Mouse (Mus musculus) C2C12 (cell line): ENCODE results near the gene Nadk. TPM values are rescaled to one million over a fixed set of nuclear protein-coding genes. Genes with fewer than 3 reads are reported as not detected.
A peak's percentile ranks its signal among the peaks of the same experiment; 100 is the strongest.

Experiments
- H3K27me3 ChIP-seq: one replicate; pipeline ENCODE4 v1.6.1; 2011; ENCODE audit not compliant: control insufficient read depth, insufficient read depth, insufficient read length
- H3K36me3 ChIP-seq: one replicate; pipeline ENCODE4 v1.6.1; 2011; ENCODE audit not compliant: control insufficient read depth, insufficient read depth
- H3K4me3 ChIP-seq: one replicate; pipeline ENCODE4 v1.5.1; 2011; ENCODE audit warnings: mild to moderate bottlenecking, control low read depth; ENCODE audit not compliant: poor library complexity, insufficient read depth, severe bottlenecking
- H3K79me2 ChIP-seq: one replicate; pipeline ENCODE4 v1.6.1; 2011; ENCODE audit not compliant: control insufficient read depth, insufficient read depth
- H3K79me3 ChIP-seq: one replicate; pipeline ENCODE4 v1.6.1; 2011; ENCODE audit warnings: low read depth, control low read depth
- H3ac ChIP-seq: one replicate; pipeline ENCODE3; 2011; ENCODE audit warnings: low read depth; ENCODE audit not compliant: control insufficient read depth, insufficient read length
- CEBPB ChIP-seq: IDR thresholded peaks from one replicate; pipeline ENCODE4 v1.6.1; 2011; ENCODE audit warnings: low read depth, mild to moderate bottlenecking, control low read depth, moderate library complexity
- CTCF ChIP-seq: IDR thresholded peaks from one replicate; pipeline ENCODE4 v1.5.1; 2011; ENCODE audit not compliant: control insufficient read depth, insufficient read depth, insufficient read length
- FOSL1 ChIP-seq: IDR thresholded peaks from one replicate; pipeline ENCODE4 v1.8.0; 2011; ENCODE audit warnings: mild to moderate bottlenecking, low read length; ENCODE audit not compliant: poor library complexity, insufficient read depth, severe bottlenecking
- MAX ChIP-seq: IDR thresholded peaks from one replicate; pipeline ENCODE4 v1.6.1; 2011; ENCODE audit warnings: mild to moderate bottlenecking, control low read depth
- MYOD1 ChIP-seq: IDR thresholded peaks from one replicate; pipeline ENCODE4 v1.6.1; 2011; ENCODE audit warnings: low read depth; ENCODE audit not compliant: control insufficient read depth, insufficient read length
- MYOG ChIP-seq: IDR thresholded peaks from one replicate; pipeline ENCODE4 v1.6.1; 2011; ENCODE audit not compliant: control insufficient read depth, insufficient read length; ENCODE audit errors: extremely low read depth
- USF1 ChIP-seq: IDR thresholded peaks from one replicate; pipeline ENCODE4 v1.6.1; 2011; ENCODE audit warnings: low read depth, mild to moderate bottlenecking, control low read depth, moderate library complexity
- polyA plus RNA-seq: library from polyadenylated mRNA; unstranded; fragments of >200 nt; fragmentation: generic; extraction: Trizol; gene quantifications from one replicate; pipeline ENCODE4 v1.2.1, GENCODE M21; 2012; ENCODE audit warnings: missing spikeins

The Nadk gene
- polyA plus RNA-seq, 1 experiment = 209 TPM

DNA sequence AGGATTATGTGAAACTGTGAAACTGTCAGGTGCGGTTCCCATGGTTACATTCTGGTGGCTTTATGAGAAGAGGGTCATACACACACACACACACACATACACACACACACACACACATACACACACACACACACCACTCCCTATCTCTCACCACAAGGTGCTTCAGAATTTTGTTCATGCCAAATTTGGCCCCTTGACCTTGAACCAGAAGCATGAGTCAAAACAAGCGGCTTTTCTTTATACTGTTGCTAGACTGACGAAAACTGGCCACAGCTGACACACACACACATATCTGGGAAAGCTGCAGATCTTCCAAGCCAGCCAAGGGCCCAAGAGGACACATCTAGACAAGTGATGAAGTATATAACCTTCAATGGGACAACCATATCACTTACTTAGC, 33.6 kb downstream of the Nadk start:
- Histone ChIP-seq H3K79me3 (peaks cover 2% of the 10 kb centered on the region), H3K27me3 (no peaks in the 10 kb centered on the region), H3K36me3 (peaks cover 5% of the 10 kb centered on the region), H3ac (no peak overlapping the region), H3K79me2 (peaks cover 10% of the 10 kb centered on the region), H3K4me3 (no peak overlapping the region)
- no peak for TF ChIP-seq FOSL1
- TF ChIP-seq CTCF = no peak
- TF ChIP-seq MYOG = no peak
- no peak for TF ChIP-seq MYOD1

DNA sequence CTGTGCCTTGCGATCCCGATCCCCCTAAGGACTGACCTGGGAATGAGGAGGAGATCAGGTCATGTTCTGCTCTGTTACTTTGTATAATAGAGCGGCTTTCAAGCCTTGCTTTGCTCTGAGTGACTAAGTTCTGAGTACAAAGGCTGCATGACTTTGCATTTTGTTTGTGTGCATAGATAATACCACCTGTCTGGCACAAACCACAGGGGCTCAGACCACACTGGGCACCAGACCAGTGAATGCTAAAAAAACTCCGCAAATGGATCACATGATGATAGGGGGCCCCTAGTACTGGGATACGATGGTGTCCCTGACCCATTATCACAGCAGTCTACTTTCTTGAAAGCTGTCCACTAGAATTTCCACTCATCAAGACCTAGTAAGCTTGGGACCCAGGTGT, 34.4 kb downstream of the Nadk start:
- TF ChIP-seq USF1 = no peak
- TF ChIP-seq MYOD1 = no peak
- no peak for TF ChIP-seq FOSL1
- TF ChIP-seq MYOG = no peak
- no peak for TF ChIP-seq CEBPB
- no peak for TF ChIP-seq MAX
- TF ChIP-seq CTCF = no peak
- Histone ChIP-seq H3K4me3 (no peak overlapping the region), H3K27me3 (no peaks in the 10 kb centered on the region), H3K79me2 (peaks cover 11% of the 10 kb centered on the region), H3ac (no peak overlapping the region), H3K79me3 (peaks cover 2% of the 10 kb centered on the region), H3K36me3 (no peaks in the 10 kb centered on the region)

DNA sequence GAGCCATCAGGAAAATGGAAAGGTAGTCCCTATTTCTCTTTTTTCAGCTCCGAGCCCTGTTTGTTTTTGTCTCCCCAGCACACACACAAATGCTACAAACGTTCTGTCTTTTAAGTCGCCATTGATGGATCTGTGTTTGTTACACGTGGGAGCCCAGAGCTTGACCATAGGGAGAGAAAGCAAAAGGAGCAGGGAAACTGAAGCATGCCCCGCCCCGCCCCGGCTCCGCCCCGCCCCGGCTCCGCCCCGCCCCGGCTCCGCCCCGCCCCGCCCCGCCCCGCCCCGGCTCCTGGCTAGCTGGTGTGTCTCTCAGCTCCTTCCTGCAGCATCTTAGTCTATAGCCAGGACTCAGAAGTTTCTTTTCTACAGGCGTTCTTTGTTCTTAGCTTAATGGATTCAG, 36.4 kb downstream of the Nadk start:
- peaks cover 30% of the 10 kb centered on the region for H3K79me2 ChIP-seq
- no peak overlapping the region for H3ac ChIP-seq
- peaks cover 8% of the 10 kb centered on the region for H3K36me3 ChIP-seq
- no peak overlapping the region for H3K4me3 ChIP-seq
- TF ChIP-seq FOSL1 = no peak
- no peak for TF ChIP-seq MYOG
- TF ChIP-seq MYOD1 = no peak
- peaks cover 17% of the 10 kb centered on the region for H3K79me3 ChIP-seq
- no peaks in the 10 kb centered on the region for H3K27me3 ChIP-seq

DNA sequence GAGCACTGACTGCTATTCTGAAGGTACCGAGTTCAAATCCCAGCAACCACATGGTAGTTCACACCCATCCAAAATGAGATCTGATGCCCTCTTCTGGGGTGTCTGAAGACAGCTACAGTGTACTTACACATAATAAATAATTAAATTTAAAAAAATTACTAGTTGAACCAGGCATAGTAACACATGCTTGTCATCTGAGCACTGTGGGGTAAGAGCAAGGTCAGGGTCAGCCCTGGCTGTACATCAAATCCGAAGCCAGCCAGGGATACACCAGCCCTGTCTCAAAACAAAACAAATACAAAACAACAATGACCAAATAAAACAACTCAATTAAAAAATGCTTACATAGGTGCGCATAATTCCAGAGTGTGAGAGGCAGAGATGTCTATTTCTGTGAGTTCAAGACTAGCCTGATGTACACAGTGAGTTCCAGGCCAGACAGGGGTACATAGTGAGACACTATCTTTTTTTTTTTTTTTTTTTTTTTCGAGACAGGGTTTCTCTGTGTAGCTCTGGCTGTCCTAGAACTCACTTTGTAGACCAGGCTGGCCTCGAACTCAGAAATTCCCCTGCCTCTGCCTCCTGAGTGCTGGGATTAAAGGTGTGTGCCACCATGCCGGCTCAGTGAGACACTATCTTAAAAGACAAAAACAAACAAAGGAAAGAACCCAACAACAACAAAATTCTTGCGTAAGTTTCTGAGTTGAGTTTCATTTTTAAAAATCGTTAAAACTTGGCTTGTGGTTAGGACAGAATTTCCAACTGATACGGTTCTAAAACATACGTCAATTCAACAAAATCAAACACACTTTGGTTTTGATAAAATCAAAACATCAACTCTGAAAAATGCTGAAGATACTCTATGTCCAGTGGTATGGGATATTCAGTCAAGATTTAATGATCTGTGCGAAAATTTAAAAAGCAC, 38.0 kb downstream of the Nadk start:
- H3ac ChIP-seq = peak overlapping the region; percentile 22
- peak overlapping the region; percentile 71 for H3K4me3 ChIP-seq
- peaks cover 13% of the 10 kb centered on the region for H3K36me3 ChIP-seq
- H3K79me2 ChIP-seq = peaks cover 47% of the 10 kb centered on the region
- TF ChIP-seq CTCF (no peak), CEBPB (peak; percentile 47)
- H3K27me3 ChIP-seq = no peaks in the 10 kb centered on the region
- peaks cover 31% of the 10 kb centered on the region for H3K79me3 ChIP-seq

DNA sequence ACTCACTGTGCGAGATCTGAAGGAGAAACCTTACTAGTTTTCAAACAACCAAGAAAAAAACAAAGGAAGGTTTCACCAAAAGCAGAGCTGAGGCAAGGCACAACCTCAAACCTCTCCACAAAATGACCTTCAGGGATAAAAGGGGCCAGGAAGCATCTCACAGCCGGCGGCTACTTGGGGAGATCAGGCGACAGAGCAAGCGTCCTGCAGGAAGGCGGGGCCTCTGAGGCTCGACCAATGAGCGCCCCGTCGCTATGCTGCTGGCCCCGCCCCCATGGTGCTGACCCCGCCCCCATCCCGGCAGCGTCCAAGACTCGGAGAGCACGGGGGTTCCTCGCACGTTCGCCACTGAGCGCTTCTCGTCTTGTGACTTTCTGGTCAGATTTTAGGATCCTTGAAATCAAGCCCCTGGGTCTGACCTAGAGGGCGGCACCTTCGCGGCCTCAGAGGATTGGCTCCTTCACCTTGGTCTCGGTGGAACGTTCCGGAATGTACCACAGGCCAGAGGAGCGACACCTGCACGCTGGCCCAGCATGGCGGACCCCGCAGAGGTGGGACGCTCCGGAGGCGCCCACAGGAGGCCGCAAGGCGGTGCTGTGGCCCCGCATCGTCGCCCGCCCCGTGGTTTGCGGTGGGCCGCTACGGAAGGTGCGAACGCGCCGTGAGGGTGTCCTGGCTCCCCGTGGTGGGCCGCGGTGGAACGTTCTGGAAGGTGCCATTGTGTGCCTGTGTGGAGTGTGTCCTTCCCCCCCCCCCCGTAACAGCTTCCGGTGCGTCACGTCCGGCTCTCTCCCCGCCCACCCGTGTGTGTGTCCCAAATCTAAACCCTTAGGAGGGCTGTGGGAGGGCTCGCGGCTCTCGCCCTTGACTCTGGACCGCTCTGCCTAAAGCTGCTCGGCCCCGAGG, 39.2 kb downstream of the Nadk start, which contains the start of gene Slc35e2:
Gene Slc35e2, plus strand, starts transcription at position 326 of the 906 bp plus-strand sequence.
- no peak for TF ChIP-seq USF1
- TF ChIP-seq MYOD1 = no peak
- no peak for TF ChIP-seq CEBPB
- no peak for TF ChIP-seq CTCF
- no peak for TF ChIP-seq MYOG
- TF ChIP-seq MAX = peak; percentile 69
- H3K36me3 ChIP-seq = peaks cover 23% of the 10 kb centered on the region
- peaks cover 31% of the 10 kb centered on the region for H3K79me3 ChIP-seq
- peaks cover 57% of the 10 kb centered on the region for H3K79me2 ChIP-seq
- H3K27me3 ChIP-seq = no peaks in the 10 kb centered on the region
- H3K4me3 ChIP-seq = peak within 1 kb of the TSS; percentile 71
- peak within 1 kb of the TSS; percentile 95 for H3ac ChIP-seq
